Mouse (Mus musculus): ENCODE results near the gene Atg3. TPM values are rescaled to one million over a fixed set of nuclear protein-coding genes. Genes with fewer than 3 reads are reported as not detected.

Atg3 gene
- polyA plus RNA-seq, 1 experiment from 2014 or later, result 38.2 TPM

GRCm38 (mm10) chr16:45223648-45224388 is 65.2 kb downstream of the Atg3 start, which contains the start of gene Btla:
Gene Btla (plus strand): TSS chr16:45224315.
- Histone ChIP-seq H3K36me3 (ENCODE audit: control insufficient read depth, insufficient read depth, low read length) (no peaks in the 10 kb centered on the region), H3K9ac (ENCODE audit: low read depth, low read length) (no peak within 1 kb of the TSS), H3K4me1 (ENCODE audit: control insufficient read depth, insufficient read depth, low read length) (no peaks in the 10 kb centered on the region), H3K4me3 (ENCODE audit: low read depth, low read length) (no peak within 1 kb of the TSS), H3K9me3 (ENCODE audit: control insufficient read depth, low read length) (no peaks in the 10 kb centered on the region), H3K27ac (replicated peaks; ENCODE audit: low read depth, low read length) (no peak within 1 kb of the TSS), H3K4me2 (ENCODE audit: low read depth, low read length) (no peak within 1 kb of the TSS), H3K27me3 (replicated peaks; ENCODE audit: control insufficient read depth, insufficient read depth, low read length) (no peaks in the 10 kb centered on the region)
- DNase-seq (ENCODE audit: low spot score), result no peak
- ATAC-seq (ENCODE audit: low read depth), result no peak
- WGBS, result 40% methylated on average over 10 of the region's 10 CpGs

GRCm38 (mm10) chr16:45224431-45225008 is 65.9 kb downstream of the Atg3 start:
- Histone ChIP-seq H3K27me3 (replicated peaks; ENCODE audit: control insufficient read depth, insufficient read depth, low read length) (no peaks in the 10 kb centered on the region), H3K4me3 (ENCODE audit: low read depth, low read length) (no peak overlapping the region), H3K4me1 (ENCODE audit: control insufficient read depth, insufficient read depth, low read length) (no peaks in the 10 kb centered on the region), H3K9me3 (ENCODE audit: control insufficient read depth, low read length) (no peaks in the 10 kb centered on the region), H3K27ac (replicated peaks; ENCODE audit: low read depth, low read length) (no peak overlapping the region), H3K4me2 (ENCODE audit: low read depth, low read length) (no peak overlapping the region), H3K9ac (ENCODE audit: low read depth, low read length) (no peak overlapping the region), H3K36me3 (ENCODE audit: control insufficient read depth, insufficient read depth, low read length) (no peaks in the 10 kb centered on the region)
- 52% methylated on average over 4 of the region's 4 CpGs for WGBS
- ATAC-seq (ENCODE audit: low read depth), result no peak
- peak; percentile 22 for DNase-seq (ENCODE audit: low spot score)

GRCm38 (mm10) chr16:45227002-45227401 is 68.4 kb downstream of the Atg3 start:
- Histone ChIP-seq H3K27ac (replicated peaks; ENCODE audit: low read depth, low read length) (no peak overlapping the region), H3K9ac (ENCODE audit: low read depth, low read length) (no peak overlapping the region), H3K9me3 (ENCODE audit: control insufficient read depth, low read length) (no peaks in the 10 kb centered on the region), H3K36me3 (ENCODE audit: control insufficient read depth, insufficient read depth, low read length) (no peaks in the 10 kb centered on the region), H3K4me3 (ENCODE audit: low read depth, low read length) (no peak overlapping the region), H3K4me1 (ENCODE audit: control insufficient read depth, insufficient read depth, low read length) (no peaks in the 10 kb centered on the region), H3K4me2 (ENCODE audit: low read depth, low read length) (no peak overlapping the region), H3K27me3 (replicated peaks; ENCODE audit: control insufficient read depth, insufficient read depth, low read length) (no peaks in the 10 kb centered on the region)
- WGBS, result 84% methylated on average over 1 of the region's 1 CpGs
- no peak for ATAC-seq (ENCODE audit: low read depth)
- DNase-seq (ENCODE audit: low spot score), result no peak

- no peak overlapping the region for H3K9ac ChIP-seq (ENCODE audit: low read depth, low read length)
- no peak for ATAC-seq (ENCODE audit: low read depth)
- no peak overlapping the region for H3K4me3 ChIP-seq (ENCODE audit: low read depth, low read length)
- H3K36me3 ChIP-seq (ENCODE audit: control insufficient read depth, insufficient read depth, low read length), result no peaks in the 10 kb centered on the region
- no peak overlapping the region for H3K4me2 ChIP-seq (ENCODE audit: low read depth, low read length)
- no peaks in the 10 kb centered on the region for H3K4me1 ChIP-seq (ENCODE audit: control insufficient read depth, insufficient read depth, low read length)
- DNase-seq (ENCODE audit: low spot score), result no peak
- no peaks in the 10 kb centered on the region for H3K27me3 ChIP-seq (replicated peaks; ENCODE audit: control insufficient read depth, insufficient read depth, low read length)
- 84% methylated on average over 1 of the region's 1 CpGs for WGBS
- H3K27ac ChIP-seq (replicated peaks; ENCODE audit: low read depth, low read length), result no peak overlapping the region
- no peaks in the 10 kb centered on the region for H3K9me3 ChIP-seq (ENCODE audit: control insufficient read depth, low read length)
Observed at GRCm38 (mm10) chr16:45231296-45231695, 72.7 kb downstream of the Atg3 start.

GRCm38 (mm10) chr16:45233007-45233406 is 74.4 kb downstream of the Atg3 start:
- no peak for ATAC-seq (ENCODE audit: low read depth)

More at GRCm38 (mm10) chr16:45233007-45233406, 74.4 kb downstream of the Atg3 start:
- Histone ChIP-seq H3K9me3 (ENCODE audit: control insufficient read depth, low read length) (no peaks in the 10 kb centered on the region), H3K27ac (replicated peaks; ENCODE audit: low read depth, low read length) (no peak overlapping the region), H3K9ac (ENCODE audit: low read depth, low read length) (no peak overlapping the region), H3K4me1 (ENCODE audit: control insufficient read depth, insufficient read depth, low read length) (no peaks in the 10 kb centered on the region), H3K4me2 (ENCODE audit: low read depth, low read length) (no peak overlapping the region), H3K4me3 (ENCODE audit: low read depth, low read length) (no peak overlapping the region), H3K27me3 (replicated peaks; ENCODE audit: control insufficient read depth, insufficient read depth, low read length) (no peaks in the 10 kb centered on the region), H3K36me3 (ENCODE audit: control insufficient read depth, insufficient read depth, low read length) (no peaks in the 10 kb centered on the region)
- no peak for DNase-seq (ENCODE audit: low spot score)
- 80% methylated on average over 3 of the region's 3 CpGs for WGBS

Other genes with a start within 250 kb of the Atg3 start
- gene Cd200r3, start 215.1 kb upstream of the Atg3 start, polyA plus RNA-seq (2014; fragmentation: Nextera tagmentation; extraction: Ambion mirVana), result 1.5 and 2.0 TPM in 2 replicates
- gene Ccdc80, start 65.4 kb upstream of the Atg3 start, polyA plus RNA-seq (2014; fragmentation: Nextera tagmentation; extraction: Ambion mirVana), result 103 and 105 TPM in 2 replicates
- gene Slc35a5, start 79 bp upstream of the Atg3 start, polyA plus RNA-seq (2014; fragmentation: Nextera tagmentation; extraction: Ambion mirVana), result 17.1 TPM in 2 replicates
- 0.49 and 0.80 TPM in 2 replicates for gene Btla, start 65.5 kb downstream of the Atg3 start, polyA plus RNA-seq (2014; fragmentation: Nextera tagmentation; extraction: Ambion mirVana)